7 mouse cellular contexts compared by ENCODE assay signal in genomic region chr2:30830283-30830795, GRCm38 (mm10). TPM values are rescaled to one million over a fixed set of nuclear protein-coding genes. Genes with fewer than 3 reads are reported as not detected.
DNase-seq lines count a peak whose midpoint lies in the region; ATAC-seq and TF ChIP-seq lines count a peak whose summit lies in the region.

Gene Asb6 (minus strand): TSS chr2:30830333.

- intact Hi-C loops in gastrocnemius, adult 2 months (cut with DNase I), result loop anchor here (5.0 kb wide), 1 partner anchor 102 kb away; no protein-coding TSS in a partner anchor

- DNase-seq in lung, postnatal 10 days, result no peak
- peak; percentile 83 for DNase-seq in embryo, embryonic 10.5 days (ENCODE audit: low spot score)
- no peak for DNase-seq in urinary bladder, postnatal 10 days (ENCODE audit: low spot score)
- DNase-seq in gastrocnemius, adult 2 months, result no peak

- no peak within 1 kb of the TSS for H3K4me2 ChIP-seq in lung, embryonic 16.5 days (ENCODE audit: low read depth, low read length)
- no peak within 1 kb of the TSS for H3K4me2 ChIP-seq in hindbrain, embryonic 12.5 days (replicated peaks)
- 0 out of 2 replicates have a peak within 1 kb of the TSS, but pooled peaks have one; percentile 72 for H3K4me2 ChIP-seq in liver, embryonic 15.5 days

- peaks cover 8% of the 10 kb centered on the region for H3K4me1 ChIP-seq in lung, embryonic 16.5 days (replicated peaks; ENCODE audit: control insufficient read depth, insufficient read depth, low read length)
- H3K4me1 ChIP-seq in hindbrain, embryonic 12.5 days, result peaks cover 25% of the 10 kb centered on the region
- peaks cover 36% of the 10 kb centered on the region for H3K4me1 ChIP-seq in liver, embryonic 15.5 days (replicated peaks)

- TF ChIP-seq CTCF in gastrocnemius, adult 2 months (IDR thresholded peaks at IDR 0.05), result no peak

- no peak within 1 kb of the TSS for H3K27ac ChIP-seq in lung, embryonic 16.5 days (ENCODE audit: low read length)
- H3K27ac ChIP-seq in hindbrain, embryonic 12.5 days, result no peak within 1 kb of the TSS
- no peak within 1 kb of the TSS for H3K27ac ChIP-seq in liver, embryonic 15.5 days (replicated peaks)
- no peak within 1 kb of the TSS for H3K27ac ChIP-seq in gastrocnemius, adult 2 months

- peaks cover 3% of the 10 kb centered on the region for H3K36me3 ChIP-seq in lung, embryonic 16.5 days (ENCODE audit: control insufficient read depth, insufficient read depth, low read length)
- H3K36me3 ChIP-seq in hindbrain, embryonic 12.5 days, result peaks cover 11% of the 10 kb centered on the region
- peaks cover 16% of the 10 kb centered on the region for H3K36me3 ChIP-seq in liver, embryonic 15.5 days (replicated peaks)

- no peak within 1 kb of the TSS for H3K4me3 ChIP-seq in lung, embryonic 16.5 days (ENCODE audit: low read length)
- H3K4me3 ChIP-seq in hindbrain, embryonic 12.5 days, result no peak within 1 kb of the TSS
- no peak within 1 kb of the TSS for H3K4me3 ChIP-seq in liver, embryonic 15.5 days (replicated peaks)
- H3K4me3 ChIP-seq in gastrocnemius, adult 2 months, result no peak within 1 kb of the TSS

- 26% methylated on average over 4 of the region's 4 CpGs for WGBS in lung, embryonic 16.5 days
- 11% methylated on average over 4 of the region's 4 CpGs for WGBS in hindbrain, embryonic 12.5 days
- WGBS in liver, embryonic 15.5 days (ENCODE audit: insufficient replicate concordance), result 54% methylated on average over 4 of the region's 4 CpGs

- no peak within 1 kb of the TSS for H3K9ac ChIP-seq in lung, embryonic 16.5 days (ENCODE audit: low read length)
- no peak within 1 kb of the TSS for H3K9ac ChIP-seq in hindbrain, embryonic 12.5 days
- no peak within 1 kb of the TSS for H3K9ac ChIP-seq in liver, embryonic 15.5 days

- H3K9me3 ChIP-seq in lung, embryonic 16.5 days (ENCODE audit: control insufficient read depth, low read length), result no peaks in the 10 kb centered on the region
- no peaks in the 10 kb centered on the region for H3K9me3 ChIP-seq in hindbrain, embryonic 12.5 days (replicated peaks)
- no peaks in the 10 kb centered on the region for H3K9me3 ChIP-seq in liver, embryonic 15.5 days (replicated peaks)

- no peaks in the 10 kb centered on the region for H3K27me3 ChIP-seq in lung, embryonic 16.5 days (ENCODE audit: control insufficient read depth, insufficient read depth, low read depth, low read length)
- H3K27me3 ChIP-seq in hindbrain, embryonic 12.5 days, result no peaks in the 10 kb centered on the region
- peaks cover 6% of the 10 kb centered on the region for H3K27me3 ChIP-seq in liver, embryonic 15.5 days

- ATAC-seq in lung, embryonic 16.5 days (ENCODE audit: low read depth), result no peak
- no peak for ATAC-seq in hindbrain, embryonic 12.5 days (ENCODE audit: low FRiP score)
- no peak for ATAC-seq in liver, embryonic 15.5 days (ENCODE audit: insufficient read depth)

RNA-seq across cellular contexts. Expression of gene Asb6, which starts in this region (rescaled TPM):
- polyA plus RNA-seq in lung, embryonic 16.5 days (2015; fragmentation: Nextera tagmentation; extraction: Ambion mirVana), result 32.7 and 33.5 TPM in 2 replicates
- polyA plus RNA-seq in hindbrain, embryonic 12.5 days (2016; fragmentation: Nextera tagmentation; extraction: Ambion mirVana), result 38.9 and 40.6 TPM in 2 replicates
- polyA plus RNA-seq in liver, embryonic 15.5 days (2015; fragmentation: Nextera tagmentation; extraction: Ambion mirVana), result 30.0 and 35.0 TPM in 2 replicates
- 1 to 10 TPM; 7.0 TPM for total RNA-seq in gastrocnemius, adult 2 months (2021)
